Mouse (Mus musculus): Measurements from ENCODE around the gene Sv2c. TPM values are rescaled to one million over a fixed set of nuclear protein-coding genes. Genes with fewer than 3 reads are reported as not detected.

Gene Sv2c
- total RNA-seq, 4 experiments from 2014 or later, result 0.09 to 0.12 (median 0.11) TPM; not detected in 1

- DNase-seq (ENCODE audit: low spot score in 2 of 2), result no peak
These were observed 58.8 kb downstream of the Sv2c start for GRCm38 (mm10) chr13:96073555-96073954.

GRCm38 (mm10) chr13:96052755-96053154 is 79.6 kb downstream of the Sv2c start:
- DNase-seq (ENCODE audit: low spot score in 2 of 2), result no peak

- no peak for DNase-seq (ENCODE audit: low spot score in 2 of 2)
These were observed 87.0 kb downstream of the Sv2c start for GRCm38 (mm10) chr13:96045396-96045795.

- no peak for DNase-seq (ENCODE audit: low spot score in 2 of 2)
These were observed 91.9 kb downstream of the Sv2c start for GRCm38 (mm10) chr13:96040275-96041042.

- no peak for DNase-seq (ENCODE audit: low spot score in 2 of 2)
These were observed 92.8 kb downstream of the Sv2c start for GRCm38 (mm10) chr13:96039536-96039935.

- DNase-seq (ENCODE audit: low spot score in 2 of 2), result no peak
These were observed 101.8 kb downstream of the Sv2c start for GRCm38 (mm10) chr13:96030368-96031223.

GRCm38 (mm10) chr13:96023858-96024257 is 108.5 kb downstream of the Sv2c start:
- no peak for DNase-seq (ENCODE audit: low spot score in 2 of 2)

GRCm38 (mm10) chr13:96015516-96015915 is 116.9 kb downstream of the Sv2c start:
- DNase-seq (ENCODE audit: low spot score in 2 of 2), result no peak

- DNase-seq (ENCODE audit: low spot score in 2 of 2), result no peak
These were observed 121.4 kb downstream of the Sv2c start for GRCm38 (mm10) chr13:96010861-96011511.

- DNase-seq (ENCODE audit: low spot score in 2 of 2), result no peak
These were observed 123.4 kb downstream of the Sv2c start for GRCm38 (mm10) chr13:96008975-96009374.

GRCm38 (mm10) chr13:96008154-96008553 is 124.2 kb downstream of the Sv2c start:
- no peak for DNase-seq (ENCODE audit: low spot score in 2 of 2)

GRCm38 (mm10) chr13:96003539-96003938 is 128.8 kb downstream of the Sv2c start:
- DNase-seq (ENCODE audit: low spot score in 2 of 2), result no peak

GRCm38 (mm10) chr13:96002475-96002874 is 129.9 kb downstream of the Sv2c start:
- no peak for DNase-seq (ENCODE audit: low spot score in 2 of 2)

GRCm38 (mm10) chr13:95999396-95999795 is 133.0 kb downstream of the Sv2c start:
- no peak for DNase-seq (ENCODE audit: low spot score in 2 of 2)

GRCm38 (mm10) chr13:95997294-95997693 is 135.1 kb downstream of the Sv2c start:
- no peak for DNase-seq (ENCODE audit: low spot score in 2 of 2)

GRCm38 (mm10) chr13:95994705-95995703 is 137.4 kb downstream of the Sv2c start:
- no peak for DNase-seq (ENCODE audit: low spot score in 2 of 2)

GRCm38 (mm10) chr13:95988181-95988580 is 144.2 kb downstream of the Sv2c start:
- DNase-seq (ENCODE audit: low spot score in 2 of 2), result no peak

- DNase-seq (ENCODE audit: low spot score in 2 of 2), result no peak
These were observed 145.2 kb downstream of the Sv2c start for GRCm38 (mm10) chr13:95987147-95987546.

- DNase-seq (ENCODE audit: low spot score in 2 of 2), result no peak
These were observed 146.0 kb downstream of the Sv2c start for GRCm38 (mm10) chr13:95986375-95986774.

GRCm38 (mm10) chr13:95975225-95975624 is 157.2 kb downstream of the Sv2c start:
- no peak for DNase-seq (ENCODE audit: low spot score in 2 of 2)

GRCm38 (mm10) chr13:95974106-95974505 is 158.3 kb downstream of the Sv2c start:
- DNase-seq (ENCODE audit: low spot score in 2 of 2), result no peak
